Mouse (Mus musculus) limb, embryonic 12.5 days (tissue): Measurements from ENCODE around the gene Mapk1. TPM values are rescaled to one million over a fixed set of nuclear protein-coding genes. Genes with fewer than 3 reads are reported as not detected.
A peak's percentile ranks its signal among the peaks of the same experiment; 100 is the strongest.
"Not testable (repeated sequence)": the region's sequence is repeated elsewhere in the genome, so short reads cannot be mapped to it uniquely, and the experiment has no call there.

Experiments used
- ATAC-seq: fragments of 200-750 bp; cut with Nextera tagmentation; 2 replicates; pipeline ENCODE4 v1.8.0; 2017; ENCODE audit warnings: low read depth, moderate TSS enrichment; ENCODE audit not compliant: insufficient number of reproducible peaks, insufficient read depth, low FRiP score, low TSS enrichment
- H3K27ac ChIP-seq: fragments of 300-500 bp; sonication (generic); 2 replicates; pipeline ENCODE4 v1.5.1; 2016; ENCODE audit warnings: mild to moderate bottlenecking, moderate library complexity
- H3K27me3 ChIP-seq: fragments of 300-500 bp; sonication (generic); 2 replicates; pipeline ENCODE4 v1.6.1; 2016; ENCODE audit warnings: mild to moderate bottlenecking, moderate library complexity
- H3K36me3 ChIP-seq: fragments of 300-500 bp; sonication (generic); 2 replicates; pipeline ENCODE4 v1.6.1; 2016; ENCODE audit warnings: mild to moderate bottlenecking, moderate library complexity
- H3K4me1 ChIP-seq: fragments of 300-500 bp; sonication (generic); replicated peaks from 2 replicates; pipeline ENCODE4 v1.6.1; 2016
- H3K4me2 ChIP-seq: fragments of 300-500 bp; sonication (generic); 2 replicates; pipeline ENCODE4 v1.6.1; 2016; ENCODE audit warnings: mild to moderate bottlenecking, moderate library complexity
- H3K4me3 ChIP-seq: fragments of 300-500 bp; sonication (generic); replicated peaks from 2 replicates; pipeline ENCODE4 v1.5.1; 2016; ENCODE audit warnings: mild to moderate bottlenecking
- H3K9ac ChIP-seq: fragments of 300-500 bp; sonication (generic); replicated peaks from 2 replicates; pipeline ENCODE4 v1.6.1; 2016; ENCODE audit warnings: mild to moderate bottlenecking, moderate library complexity
- H3K9me3 ChIP-seq: fragments of 300-500 bp; sonication (generic); 2 replicates; pipeline ENCODE4 v1.6.1; 2016; ENCODE audit warnings: mild to moderate bottlenecking, moderate library complexity
- WGBS: fragments of 180-500 bp; shearing (Covaris S2); methylation state at CpG from one replicate; pipeline ENCODE4 v1.1.7; 2016; 5-methylcytosine and 5-hydroxymethylcytosine counted together
- polyA plus RNA-seq: library from polyadenylated mRNA; unstranded; fragments of >200 nt; fragmentation: Nextera tagmentation; extraction: Ambion mirVana; gene quantifications from 2 replicates; pipeline ENCODE4 v1.2.1, GENCODE M21; 2016

The Mapk1 gene
- polyA plus RNA-seq, 1 experiment from 2014 or later = 142 TPM

GRCm38 (mm10) chr16:16984423-16984941 is 1.3 kb downstream of the Mapk1 start:
- Histone ChIP-seq H3K9ac (peak overlapping the region; percentile 93), H3K4me2 (peak overlapping the region; percentile 76), H3K36me3 (peaks cover 31% of the 10 kb centered on the region), H3K4me3 (peak overlapping the region; percentile 98), H3K27ac (no peak overlapping the region), H3K9me3 (0 out of 2 replicates have a peak, but pooled peaks cover 6% of the 10 kb centered on the region), H3K4me1 (peaks cover 10% of the 10 kb centered on the region), H3K27me3 (no peaks in the 10 kb centered on the region)
- WGBS = 32% methylated on average over 9 of the region's 9 CpGs
- no peak for ATAC-seq

- Histone ChIP-seq H3K27me3 (no peaks in the 10 kb centered on the region), H3K36me3 (peaks cover 35% of the 10 kb centered on the region), H3K9me3 (0 out of 2 replicates have a peak, but pooled peaks cover 6% of the 10 kb centered on the region), H3K4me1 (peaks cover 18% of the 10 kb centered on the region), H3K27ac (no peak overlapping the region), H3K4me3 (no peak overlapping the region), H3K9ac (no peak overlapping the region), H3K4me2 (no peak overlapping the region)
- no peak for ATAC-seq
- 87% methylated on average over 2 of the region's 2 CpGs for WGBS
Measured at GRCm38 (mm10) chr16:16987248-16987647, 4.1 kb downstream of the Mapk1 start.

- ATAC-seq = no peak
- Histone ChIP-seq H3K27ac (no peak overlapping the region), H3K36me3 (peaks cover 35% of the 10 kb centered on the region), H3K4me1 (peaks cover 24% of the 10 kb centered on the region), H3K4me2 (no peak overlapping the region), H3K9me3 (0 out of 2 replicates have a peak, but pooled peaks cover 6% of the 10 kb centered on the region), H3K27me3 (no peaks in the 10 kb centered on the region), H3K9ac (no peak overlapping the region), H3K4me3 (no peak overlapping the region)
- WGBS = 93% methylated on average over 5 of the region's 5 CpGs
Measured at GRCm38 (mm10) chr16:16988842-16989241, 5.7 kb downstream of the Mapk1 start.

GRCm38 (mm10) chr16:16990021-16990420 is 6.8 kb downstream of the Mapk1 start:
- no peak for ATAC-seq
- H3K4me1 ChIP-seq = peaks cover 19% of the 10 kb centered on the region
- H3K4me2 ChIP-seq = no peak overlapping the region
- no peak overlapping the region for H3K4me3 ChIP-seq
- no peak overlapping the region for H3K9ac ChIP-seq
- no peaks in the 10 kb centered on the region for H3K27me3 ChIP-seq
- H3K36me3 ChIP-seq = peaks cover 38% of the 10 kb centered on the region
- no peak overlapping the region for H3K27ac ChIP-seq
- 0 out of 2 replicates have a peak, but pooled peaks cover 6% of the 10 kb centered on the region for H3K9me3 ChIP-seq
- 83% methylated on average over 4 of the region's 4 CpGs for WGBS

- peaks cover 14% of the 10 kb centered on the region for H3K4me1 ChIP-seq
- no peak overlapping the region for H3K27ac ChIP-seq
- H3K4me2 ChIP-seq = no peak overlapping the region
- no peak overlapping the region for H3K9ac ChIP-seq
- no peak overlapping the region for H3K4me3 ChIP-seq
- H3K36me3 ChIP-seq = peaks cover 7% of the 10 kb centered on the region; the same call in 1 of the 2 replicates
- H3K27me3 ChIP-seq = no peaks in the 10 kb centered on the region
- ATAC-seq = no peak
- no peaks in the 10 kb centered on the region for H3K9me3 ChIP-seq
- WGBS = 88% methylated on average over 4 of the region's 4 CpGs
Measured at GRCm38 (mm10) chr16:16994426-16995052, 11.4 kb downstream of the Mapk1 start.

GRCm38 (mm10) chr16:16996121-16996729 is 13.0 kb downstream of the Mapk1 start:
- H3K9ac ChIP-seq, H3K9me3 ChIP-seq, ATAC-seq, H3K4me2 ChIP-seq, H3K4me1 ChIP-seq, H3K27ac ChIP-seq, H3K27me3 ChIP-seq, H3K4me3 ChIP-seq: not testable (repeated sequence)
- 92% methylated on average over 10 of the region's 10 CpGs for WGBS
- H3K36me3 ChIP-seq = peaks cover 15% of the 10 kb centered on the region; the same call in 1 of the 2 replicates

GRCm38 (mm10) chr16:17001109-17001508 is 17.9 kb downstream of the Mapk1 start:
- no peak overlapping the region for H3K9ac ChIP-seq

GRCm38 (mm10) chr16:17007070-17007469 is 23.9 kb downstream of the Mapk1 start:
- 0 out of 2 replicates have a peak, but pooled peaks cover 4% of the 10 kb centered on the region for H3K4me1 ChIP-seq
- H3K4me3 ChIP-seq = no peak overlapping the region
- ATAC-seq = no peak
- H3K27ac ChIP-seq = no peak overlapping the region
- no peak overlapping the region for H3K9ac ChIP-seq
- H3K36me3 ChIP-seq = peaks cover 7% of the 10 kb centered on the region; the same call in 1 of the 2 replicates
- no peak overlapping the region for H3K4me2 ChIP-seq
- WGBS = 86% methylated on average over 1 of the region's 1 CpGs
- no peaks in the 10 kb centered on the region for H3K27me3 ChIP-seq
- H3K9me3 ChIP-seq = no peaks in the 10 kb centered on the region

More at GRCm38 (mm10) chr16:17001109-17001508, 17.9 kb downstream of the Mapk1 start:
- Histone ChIP-seq H3K27ac (no peak overlapping the region), H3K4me3 (no peak overlapping the region), H3K9me3 (no peaks in the 10 kb centered on the region), H3K36me3 (peaks cover 12% of the 10 kb centered on the region; the same call in 1 of the 2 replicates), H3K4me1 (peaks cover 4% of the 10 kb centered on the region; the same call in 1 of the 2 replicates), H3K27me3 (no peaks in the 10 kb centered on the region), H3K4me2 (no peak overlapping the region)
- ATAC-seq = no peak
- WGBS = 92% methylated on average over 3 of the region's 3 CpGs

GRCm38 (mm10) chr16:17010036-17010435 is 26.9 kb downstream of the Mapk1 start:
- H3K36me3 ChIP-seq = peaks cover 12% of the 10 kb centered on the region; the same call in 1 of the 2 replicates
- H3K9me3 ChIP-seq = no peaks in the 10 kb centered on the region
- ATAC-seq = no peak
- no peaks in the 10 kb centered on the region; the same call in 1 of the 2 replicates for H3K4me1 ChIP-seq
- H3K27me3 ChIP-seq = no peaks in the 10 kb centered on the region
- no peak overlapping the region for H3K9ac ChIP-seq
- no peak overlapping the region for H3K27ac ChIP-seq
- no peak overlapping the region for H3K4me2 ChIP-seq
- WGBS = 93% methylated on average over 7 of the region's 7 CpGs
- H3K4me3 ChIP-seq = no peak overlapping the region

- no peak overlapping the region for H3K4me3 ChIP-seq
- no peak overlapping the region for H3K9ac ChIP-seq
- no peak overlapping the region for H3K27ac ChIP-seq
- H3K4me2 ChIP-seq = no peak overlapping the region
- no peaks in the 10 kb centered on the region for H3K27me3 ChIP-seq
- WGBS = 96% methylated on average over 1 of the region's 1 CpGs
- H3K4me1 ChIP-seq = peaks cover 4% of the 10 kb centered on the region
- no peak for ATAC-seq
- peaks cover 26% of the 10 kb centered on the region for H3K36me3 ChIP-seq
- H3K9me3 ChIP-seq = no peaks in the 10 kb centered on the region
Measured at GRCm38 (mm10) chr16:17012583-17012982, 29.4 kb downstream of the Mapk1 start.

- H3K9me3 ChIP-seq = no peaks in the 10 kb centered on the region
- peaks cover 4% of the 10 kb centered on the region for H3K4me1 ChIP-seq
- H3K36me3 ChIP-seq = peaks cover 44% of the 10 kb centered on the region
- H3K4me3 ChIP-seq = no peak overlapping the region
- no peak overlapping the region for H3K9ac ChIP-seq
- no peak overlapping the region for H3K4me2 ChIP-seq
- H3K27me3 ChIP-seq = no peaks in the 10 kb centered on the region
- no peak overlapping the region for H3K27ac ChIP-seq
- ATAC-seq = no peak
- WGBS = 76% methylated on average over 4 of the region's 4 CpGs
Measured at GRCm38 (mm10) chr16:17015111-17015852, 32.1 kb downstream of the Mapk1 start.
